Mouse (Mus musculus) neural tube, embryonic 10.5 days (tissue): ENCODE data around the gene Map2k5.

Source experiments
- DNase-seq: peaks from one replicate; pipeline ENCODE4 v3.0.0-alpha.2; 2017; ENCODE audit warnings: low spot score; ENCODE audit errors: extremely low spot score

Map2k5 gene

DNA sequence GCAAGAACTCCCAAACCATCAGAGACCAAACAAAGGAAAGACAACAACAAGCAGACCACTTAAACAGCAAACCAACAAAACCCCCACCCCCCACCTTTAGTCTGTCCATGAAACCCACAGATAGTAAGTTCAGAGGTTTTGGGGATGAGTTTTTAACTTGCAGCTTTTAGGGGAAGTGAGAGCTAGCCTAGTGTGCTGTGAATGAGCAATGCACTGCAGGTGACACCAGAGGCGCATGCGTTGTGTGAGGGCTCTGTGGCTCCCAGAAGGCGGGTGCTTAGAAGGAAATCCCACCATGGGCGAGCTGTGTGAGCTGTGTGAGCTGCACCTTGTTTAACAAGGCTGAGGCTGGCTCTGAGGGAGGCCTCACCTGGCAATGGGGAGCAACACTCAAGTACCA is 184.9 kb downstream of the Map2k5 start:
- DNase-seq, result no peak

DNA sequence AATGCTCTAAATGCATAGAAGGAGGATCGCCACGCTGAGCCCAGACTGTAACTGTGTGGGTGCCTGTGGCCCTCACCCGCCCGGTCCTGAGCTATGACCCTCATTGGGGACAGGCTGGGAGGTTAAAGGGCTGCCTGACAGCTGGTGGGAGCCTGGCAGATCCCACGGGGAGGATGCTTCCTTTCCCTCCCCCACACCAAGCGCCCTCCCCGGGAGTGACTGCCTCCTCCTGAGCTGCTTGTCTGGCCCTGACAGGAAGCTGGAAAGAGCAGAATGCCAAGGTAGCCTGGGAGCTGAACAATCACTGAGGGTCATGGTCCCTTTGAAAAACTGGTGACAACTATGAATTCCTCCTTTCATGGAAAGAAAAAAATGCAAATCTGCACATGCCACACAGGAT is 190.4 kb downstream of the Map2k5 start:
- DNase-seq, result no peak

DNA sequence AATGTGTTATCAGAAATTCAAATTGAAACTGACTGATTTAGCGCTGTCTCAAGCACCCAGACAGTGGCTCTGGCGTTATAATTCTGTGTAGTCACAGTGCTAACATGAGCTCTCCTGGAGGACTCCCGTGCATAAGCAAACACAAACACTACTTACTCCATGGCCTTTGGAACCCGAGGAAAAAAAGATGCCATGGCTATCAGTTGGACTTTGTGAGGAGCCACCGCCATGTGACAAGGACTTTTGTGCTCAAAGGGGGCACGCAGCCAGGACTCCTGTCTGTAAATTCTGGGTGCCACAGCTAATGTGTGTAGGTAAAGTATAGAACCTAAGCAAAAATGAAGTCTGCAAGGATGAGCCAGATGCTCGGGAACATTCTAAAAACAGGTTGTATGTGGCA is 192.5 kb downstream of the Map2k5 start:
- DNase-seq, result no peak

DNA sequence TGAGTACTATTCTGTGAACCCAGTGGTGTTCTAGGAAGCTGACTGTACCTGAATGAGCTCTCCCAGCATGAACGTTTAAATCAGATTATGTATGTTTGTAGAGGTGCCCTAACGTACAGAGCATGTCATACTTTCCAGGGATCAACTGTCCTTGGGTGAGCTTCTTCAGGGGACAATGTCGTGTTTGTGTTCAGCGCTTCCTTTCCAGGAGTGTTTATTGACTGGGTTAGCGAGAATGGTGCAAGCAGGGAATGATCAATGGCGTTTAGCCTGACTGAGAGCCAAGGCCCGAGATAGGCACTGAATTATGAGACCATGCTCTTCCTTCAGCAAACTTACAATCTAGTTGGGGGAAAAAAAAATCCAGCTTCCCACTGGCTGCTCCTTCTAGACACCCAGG is 193.8 kb downstream of the Map2k5 start:
- no peak for DNase-seq

DNA sequence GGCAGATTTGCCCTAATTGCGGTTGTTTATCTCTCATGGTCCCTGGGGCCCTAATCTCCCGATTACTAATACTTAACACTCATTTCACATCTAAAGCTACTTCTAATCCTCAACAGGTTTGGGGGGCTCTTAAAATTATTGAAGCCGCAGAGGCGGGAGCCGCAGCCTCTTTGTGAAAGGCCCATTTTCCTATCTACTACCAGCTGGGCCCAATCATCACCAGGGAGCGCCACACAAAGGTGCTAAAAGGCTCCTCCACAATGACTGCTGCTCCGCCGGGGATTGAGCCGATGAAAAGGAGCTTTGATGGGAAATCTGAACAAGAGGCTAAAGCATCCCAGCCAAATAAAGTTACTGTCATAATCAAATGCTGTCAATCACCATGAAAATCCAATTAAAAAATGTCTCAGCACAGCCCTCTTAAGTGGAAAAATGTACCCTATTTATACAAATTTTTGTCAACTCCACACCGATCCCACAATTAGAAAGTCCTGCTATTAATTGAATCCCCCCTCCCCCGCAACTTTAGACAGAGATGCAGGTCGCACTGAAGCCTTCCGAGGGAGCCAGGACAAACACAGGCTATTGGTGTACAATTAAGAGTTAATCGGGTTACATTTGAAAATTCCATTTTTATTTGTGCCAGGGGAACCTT is 195.3 kb downstream of the Map2k5 start:
- no peak for DNase-seq

DNA sequence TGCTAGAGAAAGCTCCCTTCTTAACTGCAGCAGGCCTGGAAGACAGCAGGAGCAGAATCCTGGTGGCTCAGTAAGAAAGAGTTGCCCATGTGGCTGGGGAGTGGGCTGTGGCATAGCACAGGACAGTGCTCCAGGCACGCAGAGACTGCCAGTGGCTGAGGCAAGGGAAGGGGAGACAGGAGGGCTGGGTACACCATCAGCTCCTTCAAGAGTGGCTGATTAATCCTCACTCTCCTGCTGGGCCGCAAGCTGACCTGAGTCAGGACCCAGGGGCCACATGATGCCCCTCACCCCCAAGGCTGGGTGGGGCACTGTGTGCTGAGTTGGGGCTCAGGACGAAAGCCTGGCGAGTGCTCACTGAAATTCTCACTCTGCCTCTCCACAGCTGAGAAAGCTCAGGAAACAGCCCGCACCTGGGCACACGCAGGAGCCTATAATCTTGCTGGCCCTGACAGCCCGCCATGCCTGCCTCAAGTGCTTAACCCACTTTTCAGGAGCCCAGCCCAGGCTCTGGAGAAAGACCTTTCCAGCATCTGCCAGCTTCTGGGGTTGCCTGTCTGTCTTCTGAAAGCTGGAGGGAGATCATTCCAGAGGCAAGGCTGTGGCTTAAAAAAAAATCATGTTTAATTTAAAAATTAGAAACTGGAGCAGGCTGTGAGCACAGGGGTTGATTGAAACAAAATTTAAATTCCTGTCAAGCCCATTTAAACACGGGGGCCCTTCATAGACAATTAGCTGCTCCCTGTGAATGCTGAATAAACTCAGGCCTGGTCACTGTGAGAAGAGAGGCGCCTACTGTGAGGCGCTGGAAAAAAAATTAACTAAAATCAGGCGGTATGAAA is 196.1 kb downstream of the Map2k5 start:
- no peak for DNase-seq

DNA sequence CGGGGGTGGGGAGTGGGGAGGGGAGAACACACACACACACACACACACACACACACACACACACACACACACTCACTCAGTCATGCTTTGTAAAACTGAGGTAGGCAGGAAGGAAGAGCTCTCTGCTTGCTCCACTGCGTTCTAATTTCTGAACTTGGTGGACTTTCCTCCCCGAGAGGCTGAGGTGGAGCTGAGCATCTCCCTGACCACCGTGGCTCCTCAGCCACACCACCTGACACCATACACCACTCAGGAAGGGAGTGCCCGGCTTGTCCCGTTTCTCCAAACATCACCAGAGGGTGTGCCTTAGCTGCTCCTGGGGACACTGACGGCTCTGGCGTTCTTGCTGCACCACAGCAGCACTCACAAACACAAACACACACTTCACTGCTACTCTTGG is 199.4 kb downstream of the Map2k5 start:
- DNase-seq, result no peak

DNA sequence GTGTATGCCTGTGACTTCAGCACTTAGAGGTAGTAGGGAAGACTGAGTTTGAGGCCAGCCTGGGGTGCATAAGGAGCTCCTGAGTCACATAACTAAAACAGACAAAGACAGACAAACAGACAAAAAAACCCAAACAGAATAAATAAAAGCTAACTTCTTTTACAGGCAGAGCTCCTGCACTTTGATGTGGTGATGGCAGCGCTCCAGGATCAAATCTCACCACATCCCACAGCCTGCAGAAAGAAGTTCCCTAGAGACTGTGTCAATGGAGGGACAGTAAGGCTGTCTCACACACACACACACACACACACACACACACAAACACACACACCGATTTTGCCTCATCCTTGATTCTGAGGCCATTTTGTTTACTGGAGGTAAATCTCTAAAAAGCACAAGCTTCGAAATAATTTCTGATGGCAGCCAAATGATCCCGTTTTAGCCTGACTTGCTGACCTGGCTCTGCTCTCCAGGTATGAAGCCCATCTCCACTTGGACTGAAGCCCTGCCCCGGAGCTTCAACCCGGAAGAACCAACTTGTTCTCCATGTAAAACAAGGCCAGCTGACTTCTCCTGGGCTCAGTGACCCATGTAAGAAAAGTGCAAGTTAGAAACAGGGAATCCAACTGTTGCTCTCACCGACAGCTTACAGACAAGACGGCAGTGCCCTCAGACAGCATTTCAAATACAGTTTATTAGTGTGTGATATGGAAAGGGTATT is 203.5 kb downstream of the Map2k5 start:
- DNase-seq, result no peak

DNA sequence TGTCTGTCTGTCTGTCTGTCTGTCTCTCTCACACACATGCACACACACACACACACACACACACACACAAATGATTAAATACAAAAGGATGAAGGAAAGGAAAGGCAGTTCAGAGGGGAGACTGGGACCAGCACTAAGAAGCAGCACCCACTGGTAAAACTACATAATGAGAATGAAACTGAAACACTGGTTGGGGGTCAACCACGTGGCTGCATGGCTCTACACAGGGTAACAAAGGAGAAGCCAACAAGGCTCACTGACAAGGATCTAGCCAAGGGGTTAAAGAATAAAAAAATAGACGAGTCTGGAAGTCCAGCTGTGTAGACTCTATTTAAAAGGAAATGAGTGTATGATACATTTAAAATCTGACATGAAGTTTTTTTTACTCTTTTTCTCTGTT is 205.8 kb downstream of the Map2k5 start:
- no peak for DNase-seq

DNA sequence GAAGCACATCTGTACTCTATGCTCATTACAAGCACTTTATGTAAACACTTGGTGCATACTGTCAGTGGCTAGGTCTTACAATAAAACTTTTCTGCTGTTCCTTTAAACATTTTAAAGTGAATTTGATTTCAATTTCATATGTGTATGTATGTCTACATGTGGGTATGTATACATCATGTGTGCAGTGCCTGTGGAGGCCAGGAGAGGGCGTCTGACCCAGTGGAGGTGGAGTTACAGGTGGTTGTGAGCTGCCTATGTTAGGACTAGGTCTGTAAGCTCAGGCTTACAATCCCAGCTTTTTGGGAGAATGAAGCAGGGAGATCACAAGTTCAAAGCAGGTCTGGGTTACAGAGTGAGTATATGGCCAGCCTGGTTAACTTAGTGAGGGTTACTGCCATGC is 208.6 kb downstream of the Map2k5 start:
- DNase-seq, result no peak

DNA sequence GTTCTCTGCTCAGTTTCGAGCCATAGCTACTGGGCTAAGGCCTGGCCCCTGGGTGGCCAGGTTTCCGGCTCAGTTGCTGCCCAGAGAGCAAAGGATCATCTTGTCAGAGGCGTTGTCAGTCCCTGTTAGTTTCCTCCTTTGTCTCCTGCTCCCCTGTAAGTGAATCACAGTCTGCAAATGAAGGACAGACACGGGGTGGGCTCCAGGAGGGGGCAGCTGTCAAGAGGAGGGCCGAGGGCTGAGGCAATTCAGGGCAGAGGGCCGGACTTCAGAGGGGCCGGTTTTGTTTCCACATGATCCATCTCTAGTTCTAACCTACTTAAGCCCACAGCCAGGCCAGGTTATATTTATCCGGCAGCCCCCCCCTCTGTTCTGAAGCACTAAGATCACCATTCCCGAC is 212.6 kb downstream of the Map2k5 start:
- DNase-seq, result no peak

DNA sequence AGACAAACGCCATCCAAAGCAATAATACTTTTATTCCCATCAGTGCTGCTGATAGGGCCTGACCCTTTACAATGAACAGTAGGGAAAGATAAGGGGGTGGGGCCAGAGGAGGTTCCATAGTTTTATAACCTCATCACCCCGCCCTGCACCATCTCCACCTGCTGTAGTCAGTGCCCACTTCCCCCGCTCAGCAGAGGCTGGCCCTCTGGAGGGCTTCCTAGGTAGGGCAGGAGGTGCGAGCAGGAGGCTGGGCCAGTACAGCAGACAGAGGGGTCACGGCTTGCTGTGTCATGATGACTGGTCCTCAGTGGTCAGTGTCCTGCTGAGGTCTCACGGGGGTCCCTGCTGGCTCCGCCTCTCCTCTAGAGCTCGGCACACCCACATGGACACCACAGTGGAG is 213.9 kb downstream of the Map2k5 start:
- DNase-seq, result no peak

DNA sequence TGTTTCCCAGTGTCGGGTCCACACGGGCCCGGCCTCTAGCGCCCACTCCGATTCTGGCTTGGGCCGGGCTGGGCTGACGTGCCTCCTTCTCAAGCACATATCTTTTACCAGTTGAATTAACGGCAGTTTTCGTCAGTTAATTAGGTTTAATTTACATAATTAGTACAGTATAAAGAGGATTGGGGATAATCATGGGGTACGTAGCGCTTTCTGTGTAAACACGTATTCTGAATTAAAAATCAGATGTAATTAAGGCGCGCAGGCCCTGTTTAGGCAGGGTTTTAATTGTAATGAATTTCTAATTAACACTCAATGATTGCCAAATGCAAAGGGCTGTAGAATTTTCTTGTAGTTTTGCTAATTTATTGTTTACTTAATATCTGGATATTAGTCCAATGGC is 225.8 kb downstream of the Map2k5 start:
- no peak for DNase-seq

DNA sequence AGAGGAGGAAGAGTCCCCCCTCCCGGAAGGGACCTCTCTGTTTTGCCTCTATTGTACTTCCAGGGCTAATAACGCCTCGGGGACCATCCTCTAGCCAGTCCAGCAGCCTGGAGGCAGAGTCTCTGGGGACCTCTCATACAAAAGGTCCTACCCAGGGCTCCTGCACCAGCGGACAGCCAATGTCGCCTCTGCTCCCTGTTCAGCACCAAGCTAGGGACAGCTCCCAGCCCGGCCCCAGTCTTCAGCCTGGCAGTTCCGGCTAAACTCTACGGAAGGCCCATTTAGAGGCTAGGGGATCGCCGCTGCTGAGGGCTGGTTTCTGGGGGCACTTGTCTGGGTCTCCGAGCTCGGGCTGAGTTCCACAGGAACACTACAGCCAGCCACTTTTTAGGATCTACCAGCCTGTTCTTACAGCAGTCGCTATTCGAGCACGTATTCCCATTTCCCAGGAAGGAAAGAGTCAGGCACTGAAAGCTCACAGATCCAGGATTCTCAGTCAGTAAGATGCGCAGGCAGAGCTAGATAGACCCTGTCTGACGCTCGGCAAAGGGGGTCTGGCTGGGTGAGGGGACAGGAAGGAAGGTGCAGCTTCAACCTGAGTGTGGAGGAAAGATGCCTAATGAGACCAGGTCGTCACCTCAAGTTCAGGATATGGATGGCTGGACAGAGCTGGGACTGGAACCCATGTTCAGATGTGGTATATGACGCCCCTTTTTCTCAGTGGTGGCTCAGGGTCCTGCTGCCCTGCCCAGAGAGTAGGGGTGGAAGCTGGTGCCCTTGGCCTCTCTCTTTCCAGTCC is 226.4 kb downstream of the Map2k5 start:
- peak; percentile 89 for DNase-seq

DNA sequence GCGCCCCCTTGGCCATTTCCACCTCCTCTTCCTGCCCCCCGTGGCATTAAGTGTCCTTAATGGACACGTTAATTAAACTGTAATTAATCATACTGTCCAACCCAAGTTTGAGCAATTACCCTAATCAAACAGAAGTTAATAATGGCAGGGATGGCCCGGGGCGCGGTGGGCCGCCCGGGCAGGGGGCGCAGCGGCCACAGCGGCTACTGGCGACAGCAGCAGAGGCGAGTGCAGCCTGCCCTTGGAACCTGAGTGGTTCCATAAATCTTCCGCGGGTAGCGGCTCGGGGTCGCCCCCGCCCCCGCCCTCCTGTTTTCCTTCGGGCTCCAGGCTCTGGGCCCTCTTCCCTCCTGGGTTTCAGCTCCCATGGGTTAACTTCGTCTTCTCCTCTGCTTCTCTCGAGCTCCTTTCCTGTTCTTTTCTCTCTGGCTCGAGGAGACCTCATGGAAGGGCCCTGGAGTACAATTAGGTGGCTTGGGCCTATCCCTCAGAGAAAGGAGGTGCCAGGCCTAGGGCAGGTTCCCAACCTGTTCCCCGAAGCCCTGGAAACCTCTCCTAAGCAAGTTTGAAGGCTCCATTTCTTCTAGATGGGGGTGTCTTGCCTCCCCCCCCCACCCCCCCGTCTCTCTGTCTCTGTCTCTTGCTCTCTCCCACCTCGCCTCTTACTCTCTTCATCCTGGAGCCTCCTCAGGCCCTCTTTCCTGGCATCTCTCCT is 227.5 kb downstream of the Map2k5 start:
- DNase-seq, result peak; percentile 47

DNA sequence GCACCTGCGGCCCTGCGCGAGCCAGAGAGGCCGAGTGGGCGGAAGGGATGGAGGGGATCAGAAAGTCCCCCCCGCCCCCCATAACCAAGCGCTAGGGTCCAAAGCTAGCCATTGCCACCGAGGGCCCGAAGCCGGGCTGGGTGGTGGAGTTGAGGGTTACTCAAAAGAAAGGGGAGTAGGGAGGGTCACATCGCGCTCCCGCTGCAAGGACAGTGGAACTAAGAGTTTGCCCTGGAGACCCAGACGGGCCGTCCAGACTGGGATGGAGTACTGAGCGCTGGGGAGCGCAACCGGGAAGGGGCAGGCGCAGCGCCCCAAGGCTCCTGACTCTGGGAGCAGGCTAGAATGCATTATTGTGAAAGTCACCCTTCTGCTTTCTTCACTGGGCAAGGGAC is 228.3 kb downstream of the Map2k5 start:
- DNase-seq, result peak; percentile 45

DNA sequence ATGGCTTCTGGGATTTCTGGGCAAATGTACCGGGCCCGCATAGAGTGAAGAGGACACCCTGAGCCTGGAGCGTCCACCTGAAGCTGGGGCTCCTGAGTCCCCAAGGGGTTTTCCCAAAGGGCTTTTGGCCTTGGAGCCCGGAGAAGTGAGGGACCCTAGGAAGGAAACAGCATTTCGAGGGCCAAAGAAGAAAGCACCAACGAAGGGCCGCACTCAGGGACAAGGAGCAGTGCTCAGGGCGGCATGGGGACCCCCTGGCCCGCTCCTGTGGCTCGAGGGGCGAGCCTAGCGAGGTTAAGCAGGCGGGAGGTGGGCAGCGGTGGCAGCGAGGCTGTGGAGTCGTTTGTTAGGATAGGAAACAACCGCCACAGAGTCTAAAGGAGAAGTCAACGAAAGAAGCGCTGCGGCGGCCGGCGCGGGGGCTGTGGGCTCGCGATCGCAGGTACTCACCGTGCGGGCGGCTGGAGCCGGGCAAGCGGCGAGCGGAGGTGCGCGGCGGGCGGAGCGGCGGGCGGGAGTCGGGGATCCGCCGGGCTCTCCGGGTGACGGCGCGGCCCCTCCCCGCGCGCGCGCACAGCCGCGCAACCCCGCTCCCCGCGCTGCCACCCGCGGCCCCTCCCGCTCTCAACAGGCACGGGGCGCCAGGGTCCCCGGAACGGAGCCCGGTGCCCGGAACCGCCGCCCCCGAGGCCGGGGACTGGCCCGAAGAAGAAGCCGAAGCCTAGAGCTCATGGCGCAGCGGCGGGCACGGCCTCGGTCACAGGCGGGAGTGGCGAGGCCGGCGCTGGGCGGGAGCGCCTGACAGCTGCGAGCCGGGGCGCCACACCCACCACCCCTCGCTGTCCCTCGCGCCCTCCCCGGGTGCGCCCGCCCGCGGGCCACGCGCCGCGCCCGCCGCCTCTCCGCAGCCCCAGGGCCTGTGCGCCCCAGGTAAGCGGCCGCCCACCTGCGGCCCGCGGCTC is 229.0 kb downstream of the Map2k5 start, which contains the start of gene Skor1:
Gene Skor1 (minus strand): TSS at position 552 of the 962 bp plus-strand sequence.
- peak; percentile 61 for DNase-seq

DNA sequence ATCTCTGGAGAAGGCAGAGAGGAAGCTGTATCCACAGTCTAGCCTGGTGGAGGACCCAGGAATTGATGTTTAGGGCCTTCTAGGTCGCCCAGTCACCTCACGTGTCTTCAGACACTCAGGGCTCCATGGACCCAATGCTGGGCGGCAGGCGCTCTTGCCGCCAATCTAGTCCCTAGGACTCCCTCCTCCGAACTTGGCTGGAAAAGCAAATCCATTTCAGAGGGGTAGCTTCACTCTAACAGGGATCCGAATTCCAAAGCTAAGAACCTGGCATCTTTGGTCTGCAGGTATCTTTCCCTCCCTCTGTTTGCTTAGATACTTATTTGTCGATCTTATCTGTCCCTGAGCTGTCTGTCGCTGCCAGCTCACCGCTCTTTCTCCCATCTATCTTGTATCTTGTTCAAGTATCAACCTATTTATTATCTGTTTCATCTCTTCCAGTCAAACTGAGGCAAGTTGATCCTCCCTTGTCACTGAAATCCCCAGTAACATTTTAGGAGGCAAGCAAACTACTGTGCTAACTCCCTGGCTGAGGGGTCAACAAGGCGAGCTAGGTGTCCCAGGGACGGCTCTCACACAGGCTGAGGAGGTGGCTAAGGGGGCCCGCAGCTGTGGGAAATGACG is 229.8 kb downstream of the Map2k5 start:
- peak; percentile 48 for DNase-seq

DNA sequence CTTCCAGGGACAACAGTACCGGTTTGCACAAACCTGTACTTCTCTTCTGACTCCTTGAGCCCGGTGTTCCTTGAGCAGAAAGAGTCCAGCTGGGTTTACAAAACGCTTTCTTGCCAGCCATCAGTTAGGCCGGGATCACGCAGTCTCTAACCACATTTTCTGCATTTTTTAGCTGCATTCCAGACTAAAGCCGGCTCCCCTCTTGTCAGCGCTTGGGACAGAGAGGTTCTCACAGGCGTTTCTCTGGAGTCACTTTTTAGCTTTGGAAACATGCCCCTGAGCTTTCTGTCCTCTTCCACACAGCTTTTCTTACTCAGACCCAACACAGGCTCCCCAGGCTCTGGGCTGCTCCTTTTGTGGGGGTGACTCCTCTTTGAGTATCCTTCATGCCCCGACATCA is 230.4 kb downstream of the Map2k5 start:
- no peak for DNase-seq
